Comparison of ENCODE assay signal across 8 mouse cellular contexts in the genomic region with DNA sequence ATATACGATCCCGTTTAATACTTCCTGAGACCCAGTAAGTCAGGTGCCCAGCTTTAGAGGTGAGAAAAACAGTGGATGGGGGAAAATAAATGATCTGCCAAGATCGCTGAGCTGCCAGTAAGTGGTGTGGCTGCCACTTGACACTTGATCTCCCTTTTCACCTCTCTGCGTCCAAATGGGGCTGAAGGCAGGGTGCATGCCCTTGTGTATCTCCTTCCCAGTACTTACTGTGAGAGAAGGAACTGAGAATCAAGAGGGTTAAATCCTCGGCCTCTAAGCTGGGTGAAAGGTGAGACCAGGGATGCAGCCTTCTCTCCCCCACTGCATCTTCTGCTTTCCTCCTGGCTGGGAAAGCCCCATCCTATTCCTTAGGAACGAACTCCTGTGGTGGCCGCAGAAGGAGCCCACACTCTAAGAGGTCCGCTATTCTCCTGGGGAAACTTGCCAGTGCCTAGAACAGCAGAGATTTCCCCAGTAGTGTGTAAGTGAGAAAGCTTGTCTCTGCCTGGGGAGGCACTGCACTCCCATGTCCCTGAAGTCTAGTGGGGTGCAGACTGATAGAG. TPM values are rescaled to one million over a fixed set of nuclear protein-coding genes. Genes with fewer than 3 reads are reported as not detected.
DNase-seq lines count a peak whose midpoint lies in the region; ATAC-seq and TF ChIP-seq lines count a peak whose summit lies in the region.
"Had no signal": no experiment of that assay in that cellular context is flagged by ENCODE, and none has a peak within 500 bp of the region (broad histone marks: within the 10 kb centered on the region; RNA-seq: fewer than 3 reads in every experiment).

No protein-coding gene starts in this region.

- ATAC-seq in forebrain, embryonic 13.5 days = no peak
- no peak for ATAC-seq in midbrain, embryonic 12.5 days (ENCODE audit: low FRiP score, low read depth)

- peak; percentile 26 for DNase-seq in brain, embryonic 14.5 days (ENCODE audit: low read depth)
- peak; percentile 46 for DNase-seq in cerebellum, adult 9-10 months
- no peak for DNase-seq in adrenal gland, adult (ENCODE audit: inconsistent age in 2 of 2, low spot score in 1 of 2)
- no peak for DNase-seq in urinary bladder, adult 18-20 months (ENCODE audit: low spot score in 2 of 2)
- no peak for DNase-seq in c-Kit-positive CD71-positive TER-119-positive erythroid progenitor cells, embryonic 14.5 days (ENCODE audit: low spot score)
- DNase-seq: lung, embryonic 14.5 days had no signal

- TF ChIP-seq CTCF in brain, embryonic 14.5 days (IDR thresholded peaks at IDR 0.05; ENCODE audit: borderline replicate concordance, extremely low read depth, insufficient read depth, insufficient read length) = no peak

- H3K9me3 ChIP-seq in forebrain, embryonic 13.5 days (replicated peaks) = 0 out of 2 replicates have a peak, but pooled peaks cover 1% of the 10 kb centered on the region
- H3K9me3 ChIP-seq in midbrain, embryonic 12.5 days = peaks cover 3% of the 10 kb centered on the region; the same call in 1 of the 2 replicates

- no peaks in the 10 kb centered on the region; the same call in none of the 2 replicates for H3K27me3 ChIP-seq in forebrain, embryonic 13.5 days
- peaks cover 17% of the 10 kb centered on the region for H3K27me3 ChIP-seq in midbrain, embryonic 12.5 days

- peaks cover 20% of the 10 kb centered on the region for H3K4me1 ChIP-seq in forebrain, embryonic 13.5 days
- peaks cover 26% of the 10 kb centered on the region for H3K4me1 ChIP-seq in midbrain, embryonic 12.5 days

- WGBS in forebrain, embryonic 13.5 days = 2% methylated on average over 8 of the region's 8 CpGs
- under 1% methylated on average over 8 of the region's 8 CpGs for WGBS in midbrain, embryonic 12.5 days

- H3K27ac ChIP-seq in forebrain, embryonic 13.5 days = no peak overlapping the region; the same call in 1 of the 2 replicates
- H3K27ac ChIP-seq in midbrain, embryonic 12.5 days (replicated peaks) = no peak overlapping the region

- peak overlapping the region; percentile 89 for H3K4me2 ChIP-seq in forebrain, embryonic 13.5 days
- peak overlapping the region; percentile 90 for H3K4me2 ChIP-seq in midbrain, embryonic 12.5 days (replicated peaks)

- no peaks in the 10 kb centered on the region for H3K36me3 ChIP-seq in forebrain, embryonic 13.5 days (ENCODE audit: poor library complexity, severe bottlenecking)
- peaks cover 6% of the 10 kb centered on the region for H3K36me3 ChIP-seq in midbrain, embryonic 12.5 days

- H3K4me3 ChIP-seq in forebrain, embryonic 13.5 days = peak overlapping the region; percentile 70
- peak overlapping the region; percentile 65 for H3K4me3 ChIP-seq in midbrain, embryonic 12.5 days

- H3K9ac ChIP-seq in forebrain, embryonic 13.5 days = peak overlapping the region; percentile 74
- H3K9ac ChIP-seq in midbrain, embryonic 12.5 days (replicated peaks) = peak overlapping the region; percentile 62
- H3K9ac ChIP-seq: lung, embryonic 14.5 days had no signal

- no peak for TF ChIP-seq POLR2A in brain, embryonic 14.5 days (IDR thresholded peaks at IDR 0.05; ENCODE audit: borderline replicate concordance, extremely low read depth, insufficient read depth, insufficient read length, poor library complexity, severe bottlenecking)

RNA-seq across cellular contexts. Expression of a gene that starts 1.1 kb away (rescaled TPM):
- polyA plus RNA-seq in brain, embryonic 14.5 days (2012; rRNA removed) = 67.1 and 104 TPM in 2 replicates
- 14.8 and 20.5 TPM in 2 replicates for polyA plus RNA-seq in forebrain, embryonic 13.5 days (2015; fragmentation: Nextera tagmentation; extraction: Ambion mirVana)
- 18.4 and 18.7 TPM in 2 replicates for polyA plus RNA-seq in midbrain, embryonic 12.5 days (2016; fragmentation: Nextera tagmentation; extraction: Ambion mirVana)

Comparison
In these comparisons a context has a peak if more than half of its experiments do, and no peak if none do; other contexts are left out.
1. DNase-seq: peak in brain, embryonic 14.5 days (single experiment) and cerebellum, adult 9-10 months (single experiment); none in adrenal gland, adult (0 of 2), urinary bladder, adult 18-20 months (0 of 2) and c-Kit-positive CD71-positive TER-119-positive erythroid progenitor cells, embryonic 14.5 days (single experiment).